Mouse (Mus musculus) kidney, postnatal 36 days (tissue): ENCODE measurements at regions not wholly inside any gene's neighbourhood (a gene's known extent, or its start where the extent isn't known, plus 50 kb on each side); places are given as distances from the start of the nearest gene placed in this dataset.

Experiments
- DNase-seq, 2 experiments: peaks; one replicate each; pipeline ENCODE4 v3.0.0; 2021 to 2022; ENCODE audit warnings: mixed read lengths in 2 of 2

- no peak for DNase-seq
Observed at GRCm38 (mm10) chr3:18937333-18938122, 690.9 kb downstream of the 1700064H15Rik start.

GRCm38 (mm10) chr3:18941301-18942177, 686.9 kb downstream of the 1700064H15Rik start:
- no peak for DNase-seq

GRCm38 (mm10) chr3:18960341-18960740, 668.1 kb downstream of the 1700064H15Rik start:
- no peak for DNase-seq

- peak in 1 of 2 experiments; percentile 41 for DNase-seq
Observed at GRCm38 (mm10) chr3:18988662-18989061, 639.8 kb downstream of the 1700064H15Rik start.

GRCm38 (mm10) chr3:18989577-18990240, 638.8 kb downstream of the 1700064H15Rik start:
- DNase-seq, result peak; percentile 52 to 84

GRCm38 (mm10) chr3:19000179-19000578, 628.3 kb downstream of the 1700064H15Rik start:
- DNase-seq, result peak; percentile 12 to 75

- DNase-seq, result no peak
Observed at GRCm38 (mm10) chr3:19002056-19002455, 626.4 kb downstream of the 1700064H15Rik start.

GRCm38 (mm10) chr3:19004792-19005191, 623.7 kb downstream of the 1700064H15Rik start:
- DNase-seq, result no peak

- DNase-seq, result peak; percentile 14 to 26
Observed at GRCm38 (mm10) chr3:19044566-19044965, 583.9 kb downstream of the 1700064H15Rik start.

GRCm38 (mm10) chr3:19045933-19046332, 582.5 kb downstream of the 1700064H15Rik start:
- peak in 1 of 2 experiments; percentile 47 for DNase-seq

- peak in 1 of 2 experiments; percentile 43 for DNase-seq
Observed at GRCm38 (mm10) chr3:19046610-19047009, 581.9 kb downstream of the 1700064H15Rik start.

GRCm38 (mm10) chr3:19055961-19056360, 572.5 kb downstream of the 1700064H15Rik start:
- DNase-seq, result no peak

- no peak for DNase-seq
Observed at GRCm38 (mm10) chr3:19056623-19057022, 571.9 kb downstream of the 1700064H15Rik start.

GRCm38 (mm10) chr3:19059906-19060870, 568.3 kb downstream of the 1700064H15Rik start:
- peak in 1 of 2 experiments; percentile 6 for DNase-seq

- peak in 1 of 2 experiments; percentile 5 for DNase-seq
Observed at GRCm38 (mm10) chr3:19061488-19062248, 566.8 kb downstream of the 1700064H15Rik start.

- peak; percentile 37 to 69 for DNase-seq
Observed at GRCm38 (mm10) chr3:19062249-19062859, 566.1 kb downstream of the 1700064H15Rik start.

GRCm38 (mm10) chr3:19067141-19067757, 561.2 kb downstream of the 1700064H15Rik start:
- peak; percentile 49 to 67 for DNase-seq
